In genomic region chr2:153741437-153742065, GRCm38 (mm10) we compare ENCODE assay signal across 8 mouse cellular contexts. TPM values are rescaled to one million over a fixed set of nuclear protein-coding genes. Genes with fewer than 3 reads are reported as not detected.
A peak's percentile ranks its signal among the peaks of the same experiment; 100 is the strongest.
DNase-seq lines count a peak whose midpoint lies in the region; ATAC-seq and TF ChIP-seq lines count a peak whose summit lies in the region.

No protein-coding gene starts in this region.

- no peaks in the 10 kb centered on the region for H3K9me3 ChIP-seq in heart, embryonic 13.5 days
- no peaks in the 10 kb centered on the region for H3K9me3 ChIP-seq in G1E (replicated peaks)
- no peaks in the 10 kb centered on the region for H3K9me3 ChIP-seq in heart, embryonic 16.5 days (replicated peaks; ENCODE audit: control insufficient read depth, low read length)
- no peaks in the 10 kb centered on the region for H3K9me3 ChIP-seq in limb, embryonic 15.5 days
- no peaks in the 10 kb centered on the region for H3K9me3 ChIP-seq in midbrain, postnatal 0 days (ENCODE audit: low read length)

- no peak for DNase-seq in heart, adult 11 months
- peak; percentile 73 for DNase-seq in G1E (ENCODE audit: low spot score)
- DNase-seq in embryo, embryonic 10.5 days (ENCODE audit: low spot score), result peak; percentile 78
- peak; percentile 71 for DNase-seq in midbrain, postnatal 0 days (ENCODE audit: low spot score)
- DNase-seq in right cerebral cortex, postnatal 14 days, result no peak

- H3K4me1 ChIP-seq in heart, embryonic 13.5 days, result peaks cover 51% of the 10 kb centered on the region
- peaks cover 36% of the 10 kb centered on the region for H3K4me1 ChIP-seq in G1E (ENCODE audit: insufficient read depth, low read depth, low read length)
- peaks cover 37% of the 10 kb centered on the region for H3K4me1 ChIP-seq in heart, embryonic 16.5 days (ENCODE audit: control insufficient read depth, insufficient read depth, low read length)
- peaks cover 30% of the 10 kb centered on the region for H3K4me1 ChIP-seq in limb, embryonic 15.5 days
- peaks cover 9% of the 10 kb centered on the region for H3K4me1 ChIP-seq in midbrain, postnatal 0 days (ENCODE audit: insufficient read depth, low read length)

- peak; percentile 84 for ATAC-seq in heart, embryonic 13.5 days (ENCODE audit: extremely low read depth, insufficient number of reproducible peaks, low FRiP score, low TSS enrichment)
- ATAC-seq in G1E (ENCODE audit: extremely low read depth, insufficient number of reproducible peaks, low FRiP score, poor library complexity, severe bottlenecking), result no peak; the same call in 1 of the 2 replicates
- peak; percentile 86 for ATAC-seq in heart, embryonic 16.5 days (replicated peaks; ENCODE audit: extremely low read depth, insufficient read depth, low FRiP score)
- ATAC-seq in limb, embryonic 15.5 days (ENCODE audit: insufficient number of reproducible peaks, low FRiP score, low TSS enrichment, low read depth), result peak; percentile 86
- ATAC-seq in midbrain, postnatal 0 days (ENCODE audit: low FRiP score), result peak; percentile 88

- no peaks in the 10 kb centered on the region for H3K27me3 ChIP-seq in heart, embryonic 13.5 days (replicated peaks)
- H3K27me3 ChIP-seq in G1E (ENCODE audit: insufficient read depth, low read length), result peaks cover 2% of the 10 kb centered on the region; the same call in 1 of the 2 replicates
- H3K27me3 ChIP-seq in heart, embryonic 16.5 days (ENCODE audit: control insufficient read depth, insufficient read depth, low read length), result no peaks in the 10 kb centered on the region
- H3K27me3 ChIP-seq in limb, embryonic 15.5 days, result no peaks in the 10 kb centered on the region
- H3K27me3 ChIP-seq in midbrain, postnatal 0 days (ENCODE audit: insufficient read depth, low read length), result no peaks in the 10 kb centered on the region

- peak overlapping the region; percentile 83 for H3K4me2 ChIP-seq in heart, embryonic 13.5 days
- peak overlapping the region; percentile 73 for H3K4me2 ChIP-seq in heart, embryonic 16.5 days (ENCODE audit: low read depth, low read length)
- H3K4me2 ChIP-seq in limb, embryonic 15.5 days, result peak overlapping the region; percentile 65
- peak overlapping the region; percentile 78 for H3K4me2 ChIP-seq in midbrain, postnatal 0 days (ENCODE audit: low read depth, low read length, poor library complexity, severe bottlenecking)

- WGBS in heart, embryonic 13.5 days, result under 1% methylated on average over 38 of the region's 56 CpGs
- WGBS in heart, embryonic 16.5 days, result under 1% methylated on average over 50 of the region's 56 CpGs
- WGBS in limb, embryonic 15.5 days, result 1% methylated on average over 55 of the region's 56 CpGs
- under 1% methylated on average over 52 of the region's 56 CpGs for WGBS in midbrain, postnatal 0 days

- peak overlapping the region; percentile 97 for H3K9ac ChIP-seq in heart, embryonic 13.5 days
- peak overlapping the region; percentile 96 for H3K9ac ChIP-seq in heart, embryonic 16.5 days (ENCODE audit: low read length)
- H3K9ac ChIP-seq in limb, embryonic 15.5 days, result peak overlapping the region; percentile 82
- peak overlapping the region; percentile 96 for H3K9ac ChIP-seq in midbrain, postnatal 0 days (replicated peaks; ENCODE audit: low read length, poor library complexity, severe bottlenecking)

- peak overlapping the region; percentile 95 for H3K27ac ChIP-seq in heart, embryonic 13.5 days (replicated peaks)
- peak overlapping the region; percentile 96 for H3K27ac ChIP-seq in heart, embryonic 16.5 days (ENCODE audit: low read length)
- peak overlapping the region; percentile 96 for H3K27ac ChIP-seq in limb, embryonic 15.5 days
- peak overlapping the region; percentile 97 for H3K27ac ChIP-seq in midbrain, postnatal 0 days (ENCODE audit: low read depth, low read length)

- peak overlapping the region; percentile 86 for H3K4me3 ChIP-seq in heart, embryonic 13.5 days
- peak overlapping the region; percentile 79 for H3K4me3 ChIP-seq in G1E (ENCODE audit: low read depth, low read length)
- H3K4me3 ChIP-seq in heart, embryonic 16.5 days (ENCODE audit: low read length), result peak overlapping the region; percentile 79
- peak overlapping the region; percentile 84 for H3K4me3 ChIP-seq in limb, embryonic 15.5 days
- H3K4me3 ChIP-seq in midbrain, postnatal 0 days (ENCODE audit: low read depth, low read length), result peak overlapping the region; percentile 71

- no peak for TF ChIP-seq CTCF in G1E (IDR thresholded peaks at IDR 0.05; ENCODE audit: low read depth, low read length)
- no peak for TF ChIP-seq CTCF in midbrain, postnatal 0 days (IDR thresholded peaks at IDR 0.05)

- peaks cover 11% of the 10 kb centered on the region for H3K36me3 ChIP-seq in heart, embryonic 13.5 days
- H3K36me3 ChIP-seq in G1E (replicated peaks), result peaks cover 38% of the 10 kb centered on the region
- H3K36me3 ChIP-seq in heart, embryonic 16.5 days (ENCODE audit: control insufficient read depth, insufficient read depth), result 0 out of 2 replicates have a peak, but pooled peaks cover 2% of the 10 kb centered on the region
- H3K36me3 ChIP-seq in limb, embryonic 15.5 days, result peaks cover 8% of the 10 kb centered on the region; the same call in 1 of the 2 replicates
- 0 out of 2 replicates have a peak, but pooled peaks cover under 1% of the 10 kb centered on the region for H3K36me3 ChIP-seq in midbrain, postnatal 0 days (ENCODE audit: insufficient read depth, low read length)

RNA-seq across cellular contexts. Expression of gene Mapre1, which starts 0.5 kb away (rescaled TPM):
- polyA plus RNA-seq in heart, embryonic 13.5 days (2015; fragmentation: Nextera tagmentation; extraction: Ambion mirVana), result 232 and 254 TPM in 2 replicates
- 89.8 and 98.7 TPM in 2 replicates for total RNA-seq in G1E (2014; fragmentation: Nextera tagmentation)
- total RNA-seq in G1E (2017), result 193 and 221 TPM in 2 replicates
- polyA plus RNA-seq in G1E (2012), result 2.4 and 3.5 TPM in 2 replicates
- 236 and 246 TPM in 2 replicates for polyA plus RNA-seq in heart, embryonic 16.5 days (2015; fragmentation: Nextera tagmentation; extraction: Ambion mirVana)
- polyA plus RNA-seq in limb, embryonic 15.5 days (2015; fragmentation: Nextera tagmentation; extraction: Ambion mirVana), result 218 TPM in 2 replicates
- 91.8 and 112 TPM in 2 replicates for total RNA-seq in midbrain, postnatal 0 days (2014; rRNA removed)
- polyA plus RNA-seq in midbrain, postnatal 0 days (2015; fragmentation: Nextera tagmentation; extraction: Ambion mirVana), result 346 and 372 TPM in 2 replicates

RNA-seq across cellular contexts. Expression of gene Efcab8, which starts 38.2 kb away (rescaled TPM):
- polyA plus RNA-seq in heart, embryonic 13.5 days (2015; fragmentation: Nextera tagmentation; extraction: Ambion mirVana), result not detected in 2 replicates
- total RNA-seq in G1E (2014; fragmentation: Nextera tagmentation), result 0.15 TPM in 1 of 2 replicates, not detected in the other
- total RNA-seq in G1E (2017), result 0.12 and 0.44 TPM in 2 replicates
- not detected in 2 replicates for polyA plus RNA-seq in G1E (2012)
- 0.14 TPM in 1 of 2 replicates, not detected in the other for polyA plus RNA-seq in heart, embryonic 16.5 days (2015; fragmentation: Nextera tagmentation; extraction: Ambion mirVana)
- not detected in 2 replicates for polyA plus RNA-seq in limb, embryonic 15.5 days (2015; fragmentation: Nextera tagmentation; extraction: Ambion mirVana)
- total RNA-seq in midbrain, postnatal 0 days (2014; rRNA removed), result 0.24 TPM in 1 of 2 replicates, not detected in the other
- not detected in 2 replicates for polyA plus RNA-seq in midbrain, postnatal 0 days (2015; fragmentation: Nextera tagmentation; extraction: Ambion mirVana)

RNA-seq across cellular contexts. Expression of gene Dnmt3c, which starts 45.1 kb away (rescaled TPM):
- polyA plus RNA-seq in heart, embryonic 13.5 days (2015; fragmentation: Nextera tagmentation; extraction: Ambion mirVana), result not detected in 2 replicates
- total RNA-seq in G1E (2014; fragmentation: Nextera tagmentation) (not detected in 2 replicates), G1E (2017) (not detected in 2 replicates)
- polyA plus RNA-seq in G1E (2012), result 0.02 TPM in 1 of 2 replicates, not detected in the other
- not detected in 2 replicates for polyA plus RNA-seq in heart, embryonic 16.5 days (2015; fragmentation: Nextera tagmentation; extraction: Ambion mirVana)
- 0.06 and 0.07 TPM in 2 replicates for polyA plus RNA-seq in limb, embryonic 15.5 days (2015; fragmentation: Nextera tagmentation; extraction: Ambion mirVana)
- total RNA-seq in midbrain, postnatal 0 days (2014; rRNA removed), result not detected in 2 replicates
- not detected in 2 replicates for polyA plus RNA-seq in midbrain, postnatal 0 days (2015; fragmentation: Nextera tagmentation; extraction: Ambion mirVana)

Comparison
In these comparisons a context has a peak if more than half of its experiments do, and no peak if none do; other contexts are left out.
1. DNase-seq: peak in G1E (single experiment), embryo, embryonic 10.5 days (single experiment) and midbrain, postnatal 0 days (single experiment); none in heart, adult 11 months (single experiment) and right cerebral cortex, postnatal 14 days (single experiment).
2. RNA of gene Mapre1, which starts 0.5 kb away (polyA plus RNA-seq): 346 to 372 TPM in midbrain, postnatal 0 days, 236 to 246 TPM in heart, embryonic 16.5 days, 232 to 254 TPM in heart, embryonic 13.5 days and 218 TPM in limb, embryonic 15.5 days; 2.4 to 3.5 TPM in G1E; every median in the first group is over 10 times any median in the second.
3. Peak in every context shown above with its lines, with median percentiles within 50 percentile points of each other: H3K27ac ChIP-seq, H3K4me2 ChIP-seq, H3K4me3 ChIP-seq and H3K9ac ChIP-seq.